Mouse (Mus musculus) adrenal gland, postnatal 10 days (tissue): ENCODE data around the gene B3gat3. TPM values are rescaled to one million over a fixed set of nuclear protein-coding genes. Genes with fewer than 3 reads are reported as not detected.
A peak's percentile ranks its signal among the peaks of the same experiment; 100 is the strongest.
"Not testable (repeated sequence)": the region's sequence is repeated elsewhere in the genome, so short reads cannot be mapped to it uniquely, and the experiment has no call there.

Source experiments
- DNase-seq: peaks from one replicate; pipeline ENCODE4 v3.0.0; 2021; ENCODE audit warnings: mixed read lengths
- total RNA-seq, 2 experiments: library from RNA; stranded (reverse); gene quantifications; 2 replicates each; pipeline ENCODE4 v1.2.3; 2021

B3gat3 gene
- total RNA-seq, 2 experiments from 2014 or later, result 55.1 to 59.3 TPM

GRCm38 (mm10) chr19:8942276-8942964 is 22.2 kb downstream of the B3gat3 start:
- peak; percentile 74 for DNase-seq

GRCm38 (mm10) chr19:8943047-8943446 is 22.9 kb downstream of the B3gat3 start:
- no peak for DNase-seq

- no peak for DNase-seq
These were observed 23.9 kb downstream of the B3gat3 start for GRCm38 (mm10) chr19:8944062-8944461.

- peak; percentile 92 for DNase-seq
These were observed 24.6 kb downstream of the B3gat3 start for GRCm38 (mm10) chr19:8944750-8945149.

GRCm38 (mm10) chr19:8945251-8945650 is 25.1 kb downstream of the B3gat3 start:
- no peak for DNase-seq

GRCm38 (mm10) chr19:8946929-8947328 is 26.8 kb downstream of the B3gat3 start:
- no peak for DNase-seq

- DNase-seq, result no peak
These were observed 30.0 kb downstream of the B3gat3 start for GRCm38 (mm10) chr19:8950190-8950589.

- no peak for DNase-seq
These were observed 32.1 kb downstream of the B3gat3 start for GRCm38 (mm10) chr19:8952241-8952640.

- peak; percentile 92 for DNase-seq
These were observed 33.2 kb downstream of the B3gat3 start, which contains the start of gene Tut1 for GRCm38 (mm10) chr19:8953135-8954039. Gene Tut1, plus strand, starts transcription at chr19:8953847.

GRCm38 (mm10) chr19:8954171-8954570 is 34.0 kb downstream of the B3gat3 start:
- no peak for DNase-seq

GRCm38 (mm10) chr19:8962256-8962655 is 42.1 kb downstream of the B3gat3 start:
- DNase-seq, result no peak

GRCm38 (mm10) chr19:8965075-8965474 is 44.9 kb downstream of the B3gat3 start:
- no peak for DNase-seq

GRCm38 (mm10) chr19:8965771-8966170 is 45.6 kb downstream of the B3gat3 start:
- DNase-seq, result no peak

- no peak for DNase-seq
These were observed 46.0 kb downstream of the B3gat3 start for GRCm38 (mm10) chr19:8966198-8966589.

GRCm38 (mm10) chr19:8966590-8967372 is 46.6 kb downstream of the B3gat3 start, which contains the start of gene Eef1g:
Gene Eef1g, plus strand, starts transcription at chr19:8967041.
- peak; percentile 98 for DNase-seq

- no peak for DNase-seq
These were observed 47.2 kb downstream of the B3gat3 start for GRCm38 (mm10) chr19:8967373-8967743.

GRCm38 (mm10) chr19:8967893-8968292 is 47.7 kb downstream of the B3gat3 start:
- no peak for DNase-seq

GRCm38 (mm10) chr19:8972491-8972890 is 52.3 kb downstream of the B3gat3 start:
- not testable (repeated sequence) for DNase-seq

- DNase-seq, result no peak
These were observed 54.5 kb downstream of the B3gat3 start for GRCm38 (mm10) chr19:8974638-8975037.

GRCm38 (mm10) chr19:8975491-8975890 is 55.3 kb downstream of the B3gat3 start:
- DNase-seq, result no peak

- DNase-seq, result peak; percentile 60
These were observed 56.4 kb downstream of the B3gat3 start for GRCm38 (mm10) chr19:8976535-8976934.
